Mouse (Mus musculus): ENCODE measurements around the gene Hnrnpm. TPM values are rescaled to one million over a fixed set of nuclear protein-coding genes. Genes with fewer than 3 reads are reported as not detected.

The Hnrnpm gene
- total and polyA plus RNA-seq, 3 experiments = 174 to 756 (median 207) TPM

- no peak overlapping the region for H3K4me3 ChIP-seq (replicated peaks in 1 of 3; ENCODE audit: low read depth in 2 of 3, low read length in 2 of 3, poor library complexity in 1 of 3)
- dilution Hi-C loops (cut with MboI; ENCODE audit: extremely low pct_ligation_motif_present, extremely low pct_unique_long_range_greater_than_20kb, low sequenced_read_pairs) (no loop called here), in situ Hi-C loops (cut with MboI; ENCODE audit: low pct_ligation_motif_present, low pct_unique_long_range_greater_than_20kb, low sequenced_read_pairs) (no loop called here)
- no peak overlapping the region for H3K27ac ChIP-seq (ENCODE audit: insufficient read depth, low read depth)
- H3K4me1 ChIP-seq (ENCODE audit: control insufficient read depth in 1 of 2, insufficient read depth in 2 of 2) = peaks cover 0 to 24% of the 10 kb centered on the region in 2 experiments; a peak in 2 of 4 replicates
- no peak for TF ChIP-seq E2F4 (IDR thresholded peaks at IDR 0.05; ENCODE audit: insufficient replicate concordance, low read depth, low read length)
- TF ChIP-seq UBTF (IDR thresholded peaks at IDR 0.05; ENCODE audit: low read depth, low read length) = no peak
- TF ChIP-seq USF1 (IDR thresholded peaks at IDR 0.05; ENCODE audit: low read depth, low read length) = no peak
- no peak for TF ChIP-seq SMC3 (IDR thresholded peaks at IDR 0.05; ENCODE audit: low read depth, low read length)
- TF ChIP-seq POLR2AphosphoS2 (IDR thresholded peaks at IDR 0.05; ENCODE audit: low read depth, low read length) = no peak
- no peak for TF ChIP-seq ETS1 (conservative IDR thresholded peaks at IDR 0.05; ENCODE audit: low read depth, low read length)
- no peak for TF ChIP-seq BHLHE40 (IDR thresholded peaks at IDR 0.05; ENCODE audit: low read depth, low read length)
- TF ChIP-seq MAX (IDR thresholded peaks at IDR 0.05; ENCODE audit: low read length) = no peak
- no peak for TF ChIP-seq NRF1 (IDR thresholded peaks at IDR 0.05; ENCODE audit: low read depth, low read length)
- TF ChIP-seq TCF12 (IDR thresholded peaks at IDR 0.05; ENCODE audit: low read depth, low read length) = no peak
- TF ChIP-seq GABPA (IDR thresholded peaks at IDR 0.05; ENCODE audit: insufficient replicate concordance, low read depth, low read length) = no peak
- no peak for TF ChIP-seq POLR2A (IDR thresholded peaks at IDR 0.05; ENCODE audit: low read depth, low read length)
- TF ChIP-seq CTCF (conservative IDR thresholded peaks at IDR 0.05 in 1 of 2, IDR thresholded peaks at IDR 0.05 in 1 of 2; ENCODE audit: low read depth in 2 of 2, low read length in 2 of 2) = no peak
- TF ChIP-seq HCFC1 (IDR thresholded peaks at IDR 0.05; ENCODE audit: low read depth, low read length) = no peak
- no peak for TF ChIP-seq TBP (conservative IDR thresholded peaks at IDR 0.05; ENCODE audit: low read depth, low read length)
- TF ChIP-seq ELF1 (IDR thresholded peaks at IDR 0.05; ENCODE audit: low read depth, low read length) = no peak
- no peak for TF ChIP-seq NELFE (IDR thresholded peaks at IDR 0.05; ENCODE audit: low read depth, low read length)
- no peak for TF ChIP-seq MEF2A (IDR thresholded peaks at IDR 0.05; ENCODE audit: borderline replicate concordance, low read depth, low read length)
- TF ChIP-seq MYC (IDR thresholded peaks at IDR 0.05; ENCODE audit: low read depth, low read length) = no peak
- TF ChIP-seq IRF4 (IDR thresholded peaks at IDR 0.05; ENCODE audit: low read depth, low read length) = no peak
- H3K9ac ChIP-seq (ENCODE audit: insufficient read depth, low read depth) = no peak overlapping the region
- H3K27me3 ChIP-seq (replicated peaks) = no peaks in the 10 kb centered on the region
- no peak overlapping the region for H3K4me2 ChIP-seq (ENCODE audit: insufficient read depth, low read depth, poor library complexity, severe bottlenecking)
- no peaks in the 10 kb centered on the region for H3K79me2 ChIP-seq (replicated peaks; ENCODE audit: control insufficient read depth, extremely low read depth, insufficient read depth, poor library complexity, severe bottlenecking)
- H3K9me3 ChIP-seq (replicated peaks; ENCODE audit: low read length) = no peaks in the 10 kb centered on the region
- peaks cover 11 to 77% of the 10 kb centered on the region in 2 experiments for H3K36me3 ChIP-seq (replicated peaks in 1 of 2; ENCODE audit: control insufficient read depth in 1 of 2, insufficient read depth in 1 of 2, low read length in 1 of 2)
- DNase-seq (ENCODE audit: extremely low read depth) = no peak
Observed at GRCm38 (mm10) chr17:33637038-33637437, 49.6 kb downstream of the Hnrnpm start.

GRCm38 (mm10) chr17:33631796-33632195 is 54.9 kb downstream of the Hnrnpm start:
- H3K36me3 ChIP-seq (replicated peaks in 1 of 2; ENCODE audit: control insufficient read depth in 1 of 2, insufficient read depth in 1 of 2, low read length in 1 of 2) = peaks cover 15 to 61% of the 10 kb centered on the region in 2 experiments
- dilution Hi-C loops (cut with MboI; ENCODE audit: extremely low pct_ligation_motif_present, extremely low pct_unique_long_range_greater_than_20kb, low sequenced_read_pairs) = no loop called here

More at GRCm38 (mm10) chr17:33631796-33632195, 54.9 kb downstream of the Hnrnpm start:
- TF ChIP-seq TBP (conservative IDR thresholded peaks at IDR 0.05; ENCODE audit: low read depth, low read length) (no peak), MAZ (IDR thresholded peaks at IDR 0.05; ENCODE audit: low read depth, low read length) (no peak), BHLHE40 (IDR thresholded peaks at IDR 0.05; ENCODE audit: low read depth, low read length) (no peak), USF1 (IDR thresholded peaks at IDR 0.05; ENCODE audit: low read depth, low read length) (no peak)
- no peaks in the 10 kb centered on the region for H3K9me3 ChIP-seq (replicated peaks; ENCODE audit: low read length)
- peaks cover 12 to 21% of the 10 kb centered on the region in 2 experiments for H3K4me1 ChIP-seq (ENCODE audit: control insufficient read depth in 1 of 2, insufficient read depth in 2 of 2)
- H3K79me2 ChIP-seq (replicated peaks; ENCODE audit: control insufficient read depth, extremely low read depth, insufficient read depth, poor library complexity, severe bottlenecking) = 0 out of 2 replicates have a peak, but pooled peaks cover 3% of the 10 kb centered on the region
- H3K27me3 ChIP-seq (replicated peaks) = no peaks in the 10 kb centered on the region
- H3K9ac ChIP-seq (ENCODE audit: insufficient read depth, low read depth) = no peak overlapping the region
- H3K4me2 ChIP-seq (ENCODE audit: insufficient read depth, low read depth, poor library complexity, severe bottlenecking) = no peak overlapping the region
- H3K27ac ChIP-seq (ENCODE audit: insufficient read depth, low read depth) = no peak overlapping the region
- in situ Hi-C loops (cut with MboI; ENCODE audit: low pct_ligation_motif_present, low pct_unique_long_range_greater_than_20kb, low sequenced_read_pairs) = no loop called here
- DNase-seq (ENCODE audit: extremely low read depth) = no peak
- no peak overlapping the region for H3K4me3 ChIP-seq (replicated peaks in 1 of 3; ENCODE audit: low read depth in 2 of 3, low read length in 2 of 3, poor library complexity in 1 of 3)
